Mouse (Mus musculus) hindlimb bud, embryonic 11.5 days (tissue): ENCODE measurements around the gene Gm8677.
"Not testable (repeated sequence)": the region's sequence is repeated elsewhere in the genome, so short reads cannot be mapped to it uniquely, and the experiment has no call there.

Experiments
- DNase-seq: peaks from one replicate; pipeline ENCODE4 v3.0.0-alpha.2; 2012; ENCODE audit warnings: low read depth, low spot score; ENCODE audit errors: extremely low spot score

Gm8677 gene

DNA sequence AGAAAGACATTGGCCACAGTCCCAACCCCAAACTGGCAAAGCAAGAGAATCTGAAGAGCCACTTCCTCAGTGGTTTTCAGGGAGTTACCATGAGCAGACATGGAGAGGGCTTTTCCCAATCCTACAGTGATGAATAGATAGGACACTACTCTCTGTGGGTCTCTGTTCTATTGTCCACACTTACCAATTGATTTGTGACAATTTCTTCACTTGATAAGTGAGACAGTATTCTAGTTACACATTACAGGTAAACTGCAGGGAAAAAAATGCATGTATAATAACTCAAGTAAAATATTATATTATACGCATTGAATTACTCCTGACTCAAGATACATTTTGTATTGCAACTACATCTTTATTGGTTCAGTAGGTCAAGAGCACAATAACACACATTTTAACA lies at the start of gene Gm8677:
Gm8677 (minus strand) TSS at position 101 of the 400 bp plus-strand sequence.
- not testable (repeated sequence) for DNase-seq

GRCm38 (mm10) chr7:22565243-22565642 lies 30.6 kb upstream of the Gm8677 start, which contains the start of gene Gm4201:
Gene Gm4201 (minus strand): TSS chr7:22565343.
- DNase-seq = not testable (repeated sequence)

GRCm38 (mm10) chr7:22522667-22523066 lies 12.0 kb downstream of the Gm8677 start, which contains the start of gene Vmn1r152:
Gene Vmn1r152 (plus strand): TSS chr7:22522967.
- not testable (repeated sequence) for DNase-seq

GRCm38 (mm10) chr7:22499578-22499977 lies 35.1 kb downstream of the Gm8677 start, which contains the start of gene Vmn1r151:
Gene Vmn1r151 (minus strand): TSS chr7:22499678.
- not testable (repeated sequence) for DNase-seq
